Mouse (Mus musculus): ENCODE results near the gene Dtymk. TPM values are rescaled to one million over a fixed set of nuclear protein-coding genes. Genes with fewer than 3 reads are reported as not detected.
A peak's percentile ranks its signal among the peaks of the same experiment; 100 is the strongest.

The Dtymk gene
- polyA plus RNA-seq, 1 experiment from 2014 or later: 108 TPM

- peaks cover 3% of the 10 kb centered on the region for H3K36me3 ChIP-seq (ENCODE audit: control insufficient read depth, insufficient read depth, low read length)
- DNase-seq (ENCODE audit: low spot score) (peak; percentile 100), ATAC-seq (ENCODE audit: low FRiP score, low TSS enrichment) (peak; percentile 94)
- H3K9me3 ChIP-seq (ENCODE audit: control insufficient read depth, low read length): no peaks in the 10 kb centered on the region
- peaks cover 7% of the 10 kb centered on the region; the same call in 1 of the 2 replicates for H3K4me1 ChIP-seq (replicated peaks; ENCODE audit: control insufficient read depth, insufficient read depth)
- H3K4me3 ChIP-seq (ENCODE audit: low read depth, low read length): peak within 1 kb of the TSS; percentile 75
- H3K4me2 ChIP-seq (replicated peaks; ENCODE audit: low read depth): peak within 1 kb of the TSS; percentile 83
- H3K27me3 ChIP-seq (ENCODE audit: control insufficient read depth, insufficient read depth, low read length): no peaks in the 10 kb centered on the region
- WGBS: under 1% methylated on average over 87 of the region's 94 CpGs
- peak within 1 kb of the TSS; percentile 98 for H3K27ac ChIP-seq (replicated peaks)
- TF ChIP-seq CTCF (IDR thresholded peaks at IDR 0.05; ENCODE audit: low read depth) (peak; percentile 96), EP300 (optimal IDR thresholded peaks at IDR 0.05) (no peak)
- peak within 1 kb of the TSS; percentile 92 for H3K9ac ChIP-seq (ENCODE audit: low read length)
Measured at GRCm38 (mm10) chr1:93803556-93804507, 2.1 kb upstream of the Dtymk start, which contains the start of gene Ing5. TSS of gene Ing5 (plus strand) at chr1:93803965.

GRCm38 (mm10) chr1:93802771-93803170 lies 1.0 kb upstream of the Dtymk start:
- Histone ChIP-seq H3K4me3 (ENCODE audit: low read depth, low read length) (no peak overlapping the region; the same call in 1 of the 2 replicates), H3K27me3 (ENCODE audit: control insufficient read depth, insufficient read depth, low read length) (no peaks in the 10 kb centered on the region), H3K4me1 (replicated peaks; ENCODE audit: control insufficient read depth, insufficient read depth) (peaks cover 7% of the 10 kb centered on the region; the same call in 1 of the 2 replicates), H3K9ac (ENCODE audit: low read length) (peak overlapping the region; percentile 64; the same call in 1 of the 2 replicates), H3K4me2 (replicated peaks; ENCODE audit: low read depth) (peak overlapping the region; percentile 83), H3K9me3 (ENCODE audit: control insufficient read depth, low read length) (no peaks in the 10 kb centered on the region), H3K27ac (replicated peaks) (peak overlapping the region; percentile 76), H3K36me3 (ENCODE audit: control insufficient read depth, insufficient read depth, low read length) (0 out of 2 replicates have a peak, but pooled peaks cover 2% of the 10 kb centered on the region)
- ATAC-seq (ENCODE audit: low FRiP score, low TSS enrichment) (no peak), DNase-seq (ENCODE audit: low spot score) (no peak)
- WGBS: 61% methylated on average over 5 of the region's 5 CpGs
- TF ChIP-seq CTCF (IDR thresholded peaks at IDR 0.05; ENCODE audit: low read depth) (no peak), EP300 (optimal IDR thresholded peaks at IDR 0.05) (no peak)

DNA sequence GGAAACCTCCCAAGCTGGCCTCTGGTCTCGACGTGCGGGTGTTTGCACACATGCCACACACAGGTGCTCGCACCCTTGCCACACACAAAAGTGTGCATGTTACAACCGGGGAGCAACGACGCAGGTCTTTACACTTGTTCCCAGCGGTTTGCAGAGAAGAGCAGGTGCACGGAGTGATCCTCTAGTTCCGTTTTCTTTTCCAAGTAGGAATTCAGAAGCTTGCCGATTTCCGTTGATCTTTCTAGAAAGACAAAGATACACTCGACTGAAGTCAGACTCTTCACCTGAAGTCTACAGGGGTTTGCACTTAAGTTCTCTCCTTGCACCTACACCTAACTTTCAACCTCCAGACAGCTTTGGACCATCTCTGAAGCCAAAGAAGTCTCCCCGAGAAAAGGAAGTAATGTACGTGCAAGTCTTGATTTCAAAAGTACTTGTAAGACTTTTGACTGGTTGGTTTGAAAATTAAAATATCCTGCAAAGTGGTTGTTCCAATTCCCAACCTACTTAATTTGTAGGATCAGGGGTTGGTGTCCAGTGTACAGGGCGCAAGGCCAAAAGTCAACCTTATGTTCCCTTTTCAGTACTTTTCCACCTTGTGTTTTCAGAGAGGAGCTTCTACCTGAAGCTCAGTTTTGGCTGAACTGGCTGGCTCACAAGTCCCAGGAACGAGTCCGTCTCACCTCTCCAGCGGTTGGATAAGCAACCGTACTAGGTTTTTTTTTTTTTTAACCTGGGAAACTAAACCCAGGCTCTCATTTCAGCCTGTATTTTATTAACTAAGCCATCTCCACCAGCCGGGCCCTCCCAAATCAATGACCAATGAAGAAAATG lies 847 bp downstream of the Dtymk start:
- no peak for DNase-seq (ENCODE audit: low spot score)

GRCm38 (mm10) chr1:93795886-93796285 lies 5.8 kb downstream of the Dtymk start:
- ATAC-seq (ENCODE audit: low FRiP score, low TSS enrichment) (no peak), DNase-seq (ENCODE audit: low spot score) (no peak)
- Histone ChIP-seq H3K4me3 (ENCODE audit: low read depth, low read length) (no peak overlapping the region), H3K9me3 (ENCODE audit: control insufficient read depth, low read length) (no peaks in the 10 kb centered on the region), H3K4me1 (replicated peaks; ENCODE audit: control insufficient read depth, insufficient read depth) (no peaks in the 10 kb centered on the region), H3K36me3 (ENCODE audit: control insufficient read depth, insufficient read depth, low read length) (peaks cover 13% of the 10 kb centered on the region), H3K4me2 (replicated peaks; ENCODE audit: low read depth) (no peak overlapping the region), H3K27me3 (ENCODE audit: control insufficient read depth, insufficient read depth, low read length) (no peaks in the 10 kb centered on the region), H3K27ac (replicated peaks) (no peak overlapping the region), H3K9ac (ENCODE audit: low read length) (no peak overlapping the region)
- WGBS: 73% methylated on average over 8 of the region's 8 CpGs
- no peak for TF ChIP-seq EP300 (optimal IDR thresholded peaks at IDR 0.05)
- no peak for TF ChIP-seq CTCF (IDR thresholded peaks at IDR 0.05; ENCODE audit: low read depth)

More for the DNA sequence above, 847 bp downstream of the Dtymk start:
- H3K36me3 ChIP-seq (ENCODE audit: control insufficient read depth, insufficient read depth, low read length): no peaks in the 10 kb centered on the region
- H3K9me3 ChIP-seq (ENCODE audit: control insufficient read depth, low read length): no peaks in the 10 kb centered on the region
- H3K9ac ChIP-seq (ENCODE audit: low read length): peak overlapping the region; percentile 75
- H3K4me1 ChIP-seq (replicated peaks; ENCODE audit: control insufficient read depth, insufficient read depth): peaks cover 7% of the 10 kb centered on the region; the same call in 1 of the 2 replicates
- H3K4me2 ChIP-seq (replicated peaks; ENCODE audit: low read depth): peak overlapping the region; percentile 74
- ATAC-seq (ENCODE audit: low FRiP score, low TSS enrichment): no peak
- TF ChIP-seq EP300 (optimal IDR thresholded peaks at IDR 0.05) (no peak), CTCF (IDR thresholded peaks at IDR 0.05; ENCODE audit: low read depth) (no peak)
- peak overlapping the region; percentile 64 for H3K4me3 ChIP-seq (ENCODE audit: low read depth, low read length)
- WGBS: 72% methylated on average over 21 of the region's 21 CpGs
- H3K27ac ChIP-seq (replicated peaks): peak overlapping the region; percentile 74
- no peaks in the 10 kb centered on the region for H3K27me3 ChIP-seq (ENCODE audit: control insufficient read depth, insufficient read depth, low read length)

DNA sequence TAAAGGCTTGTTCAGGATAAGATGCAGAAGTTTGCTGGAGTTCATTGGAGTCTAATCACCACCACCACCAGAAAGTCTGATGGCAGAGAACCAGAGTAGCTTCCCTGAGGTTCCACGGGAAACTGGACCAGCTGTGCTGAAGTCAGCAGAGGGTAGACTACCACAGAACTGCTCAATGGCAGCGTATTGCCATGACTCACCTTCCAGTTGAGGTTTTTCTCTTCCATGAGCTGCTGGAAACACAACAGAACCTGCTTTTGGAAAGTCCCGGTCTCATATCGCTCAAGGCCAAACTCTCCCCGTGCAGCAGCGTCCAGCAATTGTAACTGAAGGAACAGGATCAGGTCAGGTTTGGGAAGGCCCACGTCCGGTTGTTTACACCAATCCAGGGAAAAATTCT lies 7.2 kb downstream of the Dtymk start:
- ATAC-seq (ENCODE audit: low FRiP score, low TSS enrichment) (no peak), DNase-seq (ENCODE audit: low spot score) (no peak)
- no peaks in the 10 kb centered on the region for H3K4me1 ChIP-seq (replicated peaks; ENCODE audit: control insufficient read depth, insufficient read depth)
- no peaks in the 10 kb centered on the region for H3K27me3 ChIP-seq (ENCODE audit: control insufficient read depth, insufficient read depth, low read length)
- H3K36me3 ChIP-seq (ENCODE audit: control insufficient read depth, insufficient read depth, low read length): peaks cover 17% of the 10 kb centered on the region
- H3K27ac ChIP-seq (replicated peaks): no peak overlapping the region
- TF ChIP-seq EP300 (optimal IDR thresholded peaks at IDR 0.05) (no peak), CTCF (IDR thresholded peaks at IDR 0.05; ENCODE audit: low read depth) (no peak)
- H3K9ac ChIP-seq (ENCODE audit: low read length): no peak overlapping the region
- H3K4me3 ChIP-seq (ENCODE audit: low read depth, low read length): no peak overlapping the region
- H3K4me2 ChIP-seq (replicated peaks; ENCODE audit: low read depth): no peak overlapping the region
- H3K9me3 ChIP-seq (ENCODE audit: control insufficient read depth, low read length): no peaks in the 10 kb centered on the region
- 91% methylated on average over 8 of the region's 8 CpGs for WGBS

All from stomach, postnatal 0 days (tissue).